Mouse (Mus musculus) left cerebral cortex, adult 8-10 months (tissue): ENCODE measurements at regions not wholly inside any gene's neighbourhood (a gene's known extent, or its start where the extent isn't known, plus 50 kb on each side); places are given as distances from the start of the nearest gene placed in this dataset.

Experiments used
- DNase-seq, 2 experiments: peaks; one replicate each; pipeline ENCODE4 v3.0.0; 2022; ENCODE audit warnings: low spot score in 2 of 2

GRCm38 (mm10) chr2:45650271-45650985 is 533.2 kb upstream of the Zeb2 start:
- no peak for DNase-seq

DNA sequence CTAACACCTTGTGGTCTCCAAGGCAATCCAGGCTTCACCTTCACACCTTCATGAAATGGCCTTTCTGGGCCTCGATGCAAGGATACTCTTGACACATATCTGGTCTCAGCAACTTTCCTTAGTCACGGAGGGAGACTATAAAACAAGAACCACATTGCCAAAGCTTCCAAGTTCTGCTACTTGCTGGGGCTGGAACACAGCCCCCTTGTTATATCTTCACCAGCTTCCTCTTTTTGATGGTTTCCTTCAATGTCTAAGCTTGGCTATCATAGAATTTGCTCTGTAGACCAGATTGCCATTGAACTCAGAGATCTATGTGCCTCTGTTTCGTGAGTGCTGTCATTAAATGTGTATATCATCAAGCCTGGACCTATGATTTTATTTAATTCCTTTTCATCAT is 530.7 kb upstream of the Zeb2 start:
- DNase-seq = no peak

- DNase-seq = no peak
Measured at GRCm38 (mm10) chr2:45630081-45630480, 512.9 kb upstream of the Zeb2 start.

GRCm38 (mm10) chr2:45629616-45630015 is 512.4 kb upstream of the Zeb2 start:
- no peak for DNase-seq

GRCm38 (mm10) chr2:45623056-45623455 is 505.9 kb upstream of the Zeb2 start:
- DNase-seq = peak in 1 of 2 experiments; percentile 64

- DNase-seq = no peak
Measured at GRCm38 (mm10) chr2:45608926-45609325, 491.7 kb upstream of the Zeb2 start.

DNA sequence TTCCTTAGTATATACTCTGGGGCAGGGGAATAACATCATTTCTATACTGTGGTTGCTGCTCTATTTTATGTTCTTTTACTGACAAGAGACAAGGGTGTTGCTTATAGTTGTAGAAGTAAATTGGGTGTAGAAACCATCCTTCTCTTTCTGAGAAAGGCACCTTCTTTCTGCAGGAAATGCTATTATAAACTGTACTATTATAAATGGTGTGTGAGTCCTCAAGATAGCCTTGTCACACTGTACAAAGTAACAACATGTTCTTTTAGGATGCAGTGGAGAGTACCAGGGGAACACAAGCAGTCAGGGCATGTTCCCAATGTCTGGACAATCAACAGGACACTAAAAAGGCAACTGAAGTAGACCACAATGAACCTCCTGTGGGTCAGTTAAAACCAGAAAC is 490.2 kb upstream of the Zeb2 start:
- DNase-seq = no peak

DNA sequence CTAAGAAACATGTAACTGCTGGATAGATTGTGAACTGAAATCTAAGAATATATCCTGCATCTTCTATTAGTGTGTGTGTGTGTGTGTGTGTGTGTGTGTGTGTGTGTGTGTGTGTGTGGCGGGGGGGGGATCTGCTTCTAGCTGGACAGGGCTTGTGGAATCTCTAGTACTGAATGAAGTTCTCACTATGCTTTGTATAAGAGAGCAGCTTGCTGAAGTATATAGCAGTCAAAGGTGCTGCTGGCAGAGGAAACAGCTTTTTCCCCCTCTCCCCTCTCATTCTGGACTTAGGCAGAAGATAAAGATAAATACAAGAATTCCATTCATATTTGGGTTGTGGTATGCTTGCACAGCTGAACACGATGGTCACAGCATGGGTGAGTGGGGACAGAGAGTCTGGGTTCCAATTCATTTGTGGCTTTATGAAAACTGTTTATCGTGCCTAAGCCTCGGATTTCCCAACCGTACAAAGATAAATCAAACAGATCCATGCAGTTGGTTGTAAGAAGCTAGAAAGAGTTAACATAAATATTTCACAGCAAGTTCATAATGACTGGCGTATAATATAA is 484.2 kb upstream of the Zeb2 start:
- no peak for DNase-seq

DNA sequence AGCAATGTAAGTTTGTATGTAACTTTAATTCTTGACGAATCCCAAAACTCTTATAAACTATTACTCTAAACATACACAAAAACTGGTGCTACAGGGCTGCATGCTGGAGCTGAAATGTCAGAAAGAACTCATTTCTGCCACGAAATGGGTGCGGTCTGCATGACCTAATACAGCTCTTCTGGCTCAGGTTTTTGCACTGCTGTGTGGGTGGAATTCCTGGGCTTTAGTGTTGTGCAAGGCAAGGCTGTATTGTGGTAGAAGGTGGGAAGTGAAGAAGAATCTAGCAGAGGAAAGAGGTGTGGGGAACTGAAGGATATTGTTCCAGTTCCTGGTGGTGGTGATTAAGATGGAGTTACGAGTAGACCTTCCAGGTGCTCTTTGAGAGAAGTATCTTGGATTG is 476.6 kb upstream of the Zeb2 start:
- DNase-seq = no peak

- no peak for DNase-seq
Measured at GRCm38 (mm10) chr2:45590980-45591379, 473.8 kb upstream of the Zeb2 start.

DNA sequence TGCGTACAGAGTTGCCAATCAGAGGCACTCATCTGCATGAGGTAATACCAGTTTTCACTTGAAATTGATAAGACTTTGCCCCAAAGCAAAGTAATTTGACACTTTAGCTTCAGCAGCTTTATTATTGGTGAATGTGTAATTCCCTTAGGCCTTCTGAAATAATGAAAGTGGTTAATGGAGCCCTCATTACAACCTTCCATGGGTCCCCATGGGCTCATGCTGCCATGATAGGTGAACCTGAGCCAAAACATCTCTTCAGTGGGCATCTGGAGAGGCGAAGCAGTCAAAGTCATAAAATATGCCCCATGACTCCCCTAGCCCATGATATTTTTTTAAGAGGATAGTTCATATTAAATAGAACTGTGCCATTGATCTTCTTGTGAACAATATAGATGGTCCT is 471.1 kb upstream of the Zeb2 start:
- DNase-seq = no peak

- DNase-seq = no peak
Measured at GRCm38 (mm10) chr2:45586588-45587200, 469.5 kb upstream of the Zeb2 start.

DNA sequence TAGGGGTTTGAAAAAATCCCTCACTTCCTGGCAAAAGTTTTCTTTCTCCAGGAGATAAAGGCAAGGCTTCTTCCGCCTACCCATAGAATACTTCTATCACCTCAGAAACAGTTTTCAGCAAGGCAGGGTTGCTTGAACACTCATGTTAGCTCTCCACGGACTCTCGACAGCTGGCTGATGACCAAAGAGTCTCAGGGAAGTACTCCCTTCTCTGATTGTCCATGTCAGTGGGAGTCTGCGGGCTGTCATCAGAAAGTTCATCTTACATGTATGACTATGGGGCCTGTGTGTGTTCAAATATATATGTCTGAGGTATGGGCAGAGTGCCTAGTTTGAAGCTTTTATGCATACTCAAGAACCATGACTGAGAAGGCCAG is 464.3 kb upstream of the Zeb2 start:
- no peak for DNase-seq

GRCm38 (mm10) chr2:45580838-45581548 is 463.8 kb upstream of the Zeb2 start:
- no peak for DNase-seq

GRCm38 (mm10) chr2:45572906-45573305 is 455.7 kb upstream of the Zeb2 start:
- no peak for DNase-seq

GRCm38 (mm10) chr2:45554707-45555106 is 437.5 kb upstream of the Zeb2 start:
- no peak for DNase-seq

GRCm38 (mm10) chr2:45541394-45541793 is 424.2 kb upstream of the Zeb2 start:
- no peak for DNase-seq

GRCm38 (mm10) chr2:45538950-45539349 is 421.8 kb upstream of the Zeb2 start:
- DNase-seq = peak in 1 of 2 experiments; percentile 34

GRCm38 (mm10) chr2:45537722-45538121 is 420.5 kb upstream of the Zeb2 start:
- no peak for DNase-seq

GRCm38 (mm10) chr2:45534806-45535205 is 417.6 kb upstream of the Zeb2 start:
- no peak for DNase-seq

- DNase-seq = no peak
Measured at GRCm38 (mm10) chr2:45522310-45522709, 405.1 kb upstream of the Zeb2 start.

GRCm38 (mm10) chr2:45519550-45520152 is 402.5 kb upstream of the Zeb2 start:
- no peak for DNase-seq
